ENCODE assay signal across 21 mouse cellular contexts in genomic region chr8:128486043-128486442, GRCm38 (mm10).
DNase-seq lines count a peak whose midpoint lies in the region; ATAC-seq and TF ChIP-seq lines count a peak whose summit lies in the region.
"Had no signal": no experiment of that assay in that cellular context is flagged by ENCODE, and none has a peak within 500 bp of the region (broad histone marks: within the 10 kb centered on the region; RNA-seq: fewer than 3 reads in every experiment).

No protein-coding gene starts in this region.

- H3K9ac ChIP-seq in heart, adult 2 months (ENCODE audit: low read depth, low read length) = no peak overlapping the region
- no peak overlapping the region for H3K9ac ChIP-seq in heart, embryonic 11.5 days (ENCODE audit: low read depth, low read length)
- H3K9ac ChIP-seq in kidney, embryonic 16.5 days (replicated peaks; ENCODE audit: low read length) = no peak overlapping the region
- no peak overlapping the region for H3K9ac ChIP-seq in liver, postnatal 0 days (replicated peaks)
- H3K9ac ChIP-seq in stomach, postnatal 0 days (ENCODE audit: low read length) = no peak overlapping the region
- H3K9ac ChIP-seq: embryonic facial prominence, embryonic 13.5 days; hindbrain, embryonic 14.5 days; midbrain, embryonic 13.5 days; neural tube, embryonic 12.5 days had no signal

- H3K9me3 ChIP-seq in heart, embryonic 11.5 days (replicated peaks; ENCODE audit: control insufficient read depth, low read length) = no peaks in the 10 kb centered on the region
- H3K9me3 ChIP-seq in kidney, embryonic 16.5 days (ENCODE audit: low read length) = no peaks in the 10 kb centered on the region
- no peaks in the 10 kb centered on the region for H3K9me3 ChIP-seq in liver, postnatal 0 days (ENCODE audit: low read length)
- H3K9me3 ChIP-seq in stomach, postnatal 0 days (ENCODE audit: control insufficient read depth, low read length) = no peaks in the 10 kb centered on the region
- H3K9me3 ChIP-seq: embryonic facial prominence, embryonic 13.5 days; midbrain, embryonic 13.5 days; neural tube, embryonic 12.5 days had no signal

- H3K36me3 ChIP-seq in heart, adult 2 months (ENCODE audit: control insufficient read depth, insufficient read depth, low read length) = peaks cover 88% of the 10 kb centered on the region
- peaks cover 13% of the 10 kb centered on the region for H3K36me3 ChIP-seq in heart, embryonic 11.5 days (ENCODE audit: control insufficient read depth, insufficient read depth, low read length)
- peaks cover 7% of the 10 kb centered on the region for H3K36me3 ChIP-seq in kidney, embryonic 16.5 days (ENCODE audit: insufficient read depth, low read length)
- no peaks in the 10 kb centered on the region for H3K36me3 ChIP-seq in liver, postnatal 0 days (replicated peaks; ENCODE audit: insufficient read depth, low read length)
- H3K36me3 ChIP-seq in stomach, postnatal 0 days (ENCODE audit: control insufficient read depth, insufficient read depth, low read length) = no peaks in the 10 kb centered on the region

- H3K79me2 ChIP-seq in heart, adult 2 months (replicated peaks; ENCODE audit: control insufficient read depth, insufficient read depth, low read length) = no peaks in the 10 kb centered on the region

- TF ChIP-seq POLR2A in heart, adult 2 months (IDR thresholded peaks at IDR 0.05; ENCODE audit: insufficient read depth, low read depth, low read length) = no peak

- 35% methylated on average over 2 of the region's 2 CpGs for whole genome bisulfite sequencing in heart, adult 2 months
- 65% methylated on average over 2 of the region's 2 CpGs for whole genome bisulfite sequencing in heart, embryonic 11.5 days (ENCODE audit: insufficient replicate concordance)
- WGBS in kidney, embryonic 16.5 days = 37% methylated on average over 2 of the region's 2 CpGs
- 47% methylated on average over 2 of the region's 2 CpGs for WGBS in liver, postnatal 0 days (ENCODE audit: insufficient replicate concordance)
- 52% methylated on average over 2 of the region's 2 CpGs for WGBS in stomach, postnatal 0 days

- ATAC-seq in heart, embryonic 11.5 days (replicated peaks; ENCODE audit: insufficient number of reproducible peaks, low FRiP score, low TSS enrichment) = no peak
- no peak for ATAC-seq in kidney, embryonic 16.5 days (ENCODE audit: low FRiP score, low TSS enrichment)
- ATAC-seq in liver, postnatal 0 days = no peak
- no peak for ATAC-seq in stomach, postnatal 0 days (ENCODE audit: low FRiP score, low TSS enrichment)
- ATAC-seq: forebrain, embryonic 14.5 days; midbrain, embryonic 13.5 days had no signal

- TF ChIP-seq CTCF in heart, adult 2 months (IDR thresholded peaks at IDR 0.05) = no peak
- no peak for TF ChIP-seq CTCF in liver, postnatal 0 days (IDR thresholded peaks at IDR 0.05; ENCODE audit: low read depth)
- no peak for TF ChIP-seq CTCF in stomach, postnatal 0 days (IDR thresholded peaks at IDR 0.05; ENCODE audit: low read depth)

- H3K4me3 ChIP-seq in heart, adult 2 months = no peak overlapping the region
- no peak overlapping the region for H3K4me3 ChIP-seq in heart, embryonic 11.5 days (ENCODE audit: low read depth, low read length)
- no peak overlapping the region for H3K4me3 ChIP-seq in kidney, embryonic 16.5 days (ENCODE audit: low read length)
- H3K4me3 ChIP-seq in liver, postnatal 0 days (ENCODE audit: low read depth, low read length) = no peak overlapping the region
- no peak overlapping the region for H3K4me3 ChIP-seq in stomach, postnatal 0 days (ENCODE audit: low read depth, low read length)
- H3K4me3 ChIP-seq: embryonic facial prominence, embryonic 13.5 days; midbrain, embryonic 13.5 days; neural tube, embryonic 12.5 days had no signal

- H3K4me2 ChIP-seq in heart, embryonic 11.5 days = no peak overlapping the region
- H3K4me2 ChIP-seq in kidney, embryonic 16.5 days (replicated peaks; ENCODE audit: low read depth, low read length) = no peak overlapping the region
- H3K4me2 ChIP-seq in liver, postnatal 0 days (ENCODE audit: low read depth, low read length) = peak overlapping the region; percentile 33; the same call in 1 of the 2 replicates
- no peak overlapping the region for H3K4me2 ChIP-seq in stomach, postnatal 0 days (replicated peaks; ENCODE audit: low read depth)
- H3K4me2 ChIP-seq: embryonic facial prominence, embryonic 13.5 days; hindbrain, embryonic 14.5 days; midbrain, embryonic 13.5 days; neural tube, embryonic 12.5 days had no signal

- TF ChIP-seq EP300 in heart, adult 2 months (IDR thresholded peaks at IDR 0.05; ENCODE audit: insufficient read depth, low read depth, low read length) = no peak
- no peak for TF ChIP-seq EP300 in liver, postnatal 0 days (IDR thresholded peaks at IDR 0.05; ENCODE audit: low read depth)
- TF ChIP-seq EP300 in stomach, postnatal 0 days (optimal IDR thresholded peaks at IDR 0.05) = no peak

- peak; percentile 19 to 78 for DNase-seq in adrenal gland, adult (ENCODE audit: inconsistent age in 2 of 2, low spot score in 1 of 2)
- no peak for DNase-seq in adrenal gland, adult 8-10 months
- no peak for DNase-seq in heart, adult 2 months
- no peak for DNase-seq in kidney, postnatal 4 days
- DNase-seq in liver, postnatal 0 days = no peak
- DNase-seq in stomach, postnatal 0 days (ENCODE audit: low spot score) = no peak
- DNase-seq: cerebellum, adult 11-12 months; cerebellum, postnatal 14 days; heart, postnatal 10 days; left cerebral cortex, postnatal 4 days; lung, adult 18-20 months; lung, postnatal 14 days; right cerebral cortex, adult 18-20 months; thymus, postnatal 14 days had no signal

- H3K4me1 ChIP-seq in heart, adult 2 months (ENCODE audit: control insufficient read depth, insufficient read depth, low read length) = peaks cover 27% of the 10 kb centered on the region
- H3K4me1 ChIP-seq in heart, embryonic 11.5 days (ENCODE audit: control insufficient read depth, insufficient read depth, low read length) = peaks cover 8% of the 10 kb centered on the region
- peaks cover 69% of the 10 kb centered on the region for H3K4me1 ChIP-seq in kidney, embryonic 16.5 days (ENCODE audit: insufficient read depth, low read length)
- H3K4me1 ChIP-seq in liver, postnatal 0 days (ENCODE audit: insufficient read depth) = peaks cover 33% of the 10 kb centered on the region
- H3K4me1 ChIP-seq in stomach, postnatal 0 days (replicated peaks; ENCODE audit: control insufficient read depth, insufficient read depth) = no peaks in the 10 kb centered on the region

- H3K27ac ChIP-seq in heart, adult 2 months = peak overlapping the region; percentile 27
- no peak overlapping the region for H3K27ac ChIP-seq in heart, embryonic 11.5 days (ENCODE audit: low read depth, low read length)
- peak overlapping the region; percentile 55; the same call in 1 of the 2 replicates for H3K27ac ChIP-seq in kidney, embryonic 16.5 days (ENCODE audit: low read length)
- peak overlapping the region; percentile 85 for H3K27ac ChIP-seq in liver, postnatal 0 days (ENCODE audit: low read depth)
- no peak overlapping the region for H3K27ac ChIP-seq in stomach, postnatal 0 days (replicated peaks)
- H3K27ac ChIP-seq: embryonic facial prominence, embryonic 13.5 days; hindbrain, embryonic 14.5 days; midbrain, embryonic 13.5 days; neural tube, embryonic 12.5 days had no signal

- H3K27me3 ChIP-seq in heart, adult 2 months (ENCODE audit: control insufficient read depth, insufficient read depth, low read length) = no peaks in the 10 kb centered on the region
- H3K27me3 ChIP-seq in heart, embryonic 11.5 days (ENCODE audit: control insufficient read depth, insufficient read depth, low read length) = no peaks in the 10 kb centered on the region
- no peaks in the 10 kb centered on the region for H3K27me3 ChIP-seq in kidney, embryonic 16.5 days (ENCODE audit: insufficient read depth, low read length)
- H3K27me3 ChIP-seq in liver, postnatal 0 days (ENCODE audit: insufficient read depth, low read length) = no peaks in the 10 kb centered on the region
- no peaks in the 10 kb centered on the region for H3K27me3 ChIP-seq in stomach, postnatal 0 days (ENCODE audit: control insufficient read depth, insufficient read depth, low read length)
- H3K27me3 ChIP-seq: embryonic facial prominence, embryonic 13.5 days; midbrain, embryonic 13.5 days; neural tube, embryonic 12.5 days had no signal

- intact Hi-C loops in heart, adult 2 months (cut with DNase I) = loop anchor here (5.0 kb wide), 3 partner anchors 34 to 1049 kb away; no protein-coding TSS in a partner anchor

Comparison
In these comparisons a context has a peak if more than half of its experiments do, and no peak if none do; other contexts are left out.
1. DNase-seq: peak in adrenal gland, adult (2 of 2); none in adrenal gland, adult 8-10 months (single experiment), heart, adult 2 months (0 of 2), kidney, postnatal 4 days (0 of 2), liver, postnatal 0 days (single experiment) and stomach, postnatal 0 days (single experiment).
2. H3K27ac ChIP-seq: peak in heart, adult 2 months (single experiment), kidney, embryonic 16.5 days (single experiment) and liver, postnatal 0 days (single experiment); none in heart, embryonic 11.5 days (single experiment) and stomach, postnatal 0 days (single experiment).